Mouse (Mus musculus) heart, embryonic 11.5 days (tissue): Measurements from ENCODE around the gene Edaradd. TPM values are rescaled to one million over a fixed set of nuclear protein-coding genes. Genes with fewer than 3 reads are reported as not detected.

Experiments
- ATAC-seq: fragments of 200-750 bp; cut with Nextera tagmentation; replicated peaks from 2 replicates; pipeline ENCODE4 v1.8.0; 2017; ENCODE audit warnings: moderate library complexity; ENCODE audit not compliant: insufficient number of reproducible peaks, low FRiP score, low TSS enrichment
- H3K27ac ChIP-seq: fragments of 300-500 bp; sonication (generic); 2 replicates; pipeline ENCODE4 v1.5.1; 2014; ENCODE audit warnings: mild to moderate bottlenecking, low read depth, low read length
- H3K27me3 ChIP-seq: fragments of 300-500 bp; sonication (generic); 2 replicates; pipeline ENCODE4 v1.6.1; 2014; ENCODE audit warnings: mild to moderate bottlenecking, low read length, mixed read lengths; ENCODE audit not compliant: control insufficient read depth, insufficient read depth
- H3K36me3 ChIP-seq: fragments of 300-500 bp; sonication (generic); 2 replicates; pipeline ENCODE4 v1.6.1; 2014; ENCODE audit warnings: mild to moderate bottlenecking, low read length, moderate library complexity, mixed read lengths; ENCODE audit not compliant: control insufficient read depth, insufficient read depth
- H3K4me1 ChIP-seq: fragments of 300-500 bp; sonication (generic); 2 replicates; pipeline ENCODE4 v1.6.1; 2014; ENCODE audit warnings: low read length; ENCODE audit not compliant: control insufficient read depth, insufficient read depth
- H3K4me2 ChIP-seq: fragments of 300-500 bp; sonication (generic); 2 replicates; pipeline ENCODE4 v1.6.1; 2014; ENCODE audit warnings: mild to moderate bottlenecking, moderate library complexity
- H3K4me3 ChIP-seq: fragments of 300-500 bp; sonication (generic); 2 replicates; pipeline ENCODE4 v1.5.1; 2014; ENCODE audit warnings: low read depth, low read length
- H3K9ac ChIP-seq: fragments of 300-500 bp; sonication (generic); 2 replicates; pipeline ENCODE4 v1.6.1; 2014; ENCODE audit warnings: mild to moderate bottlenecking, low read depth, low read length, moderate library complexity
- H3K9me3 ChIP-seq: fragments of 300-500 bp; sonication (generic); replicated peaks from 2 replicates; pipeline ENCODE4 v1.6.1; 2016; ENCODE audit warnings: low read length; ENCODE audit not compliant: control insufficient read depth
- WGBS: fragments of 180-500 bp; shearing (Covaris S2); extraction: QIAGEN DNeasy Blood & Tissue Kit; methylation state at CpG from one replicate; pipeline ENCODE4 v1.1.7; 2014; ENCODE audit not compliant: insufficient replicate concordance; 5-methylcytosine and 5-hydroxymethylcytosine counted together
- polyA plus RNA-seq: library from polyadenylated mRNA; unstranded; fragments of >200 nt; fragmentation: Nextera tagmentation; extraction: Ambion mirVana; gene quantifications from 2 replicates; pipeline ENCODE4 v1.2.1, GENCODE M21; 2014

Gene Edaradd
- polyA plus RNA-seq, 1 experiment from 2014 or later = 0.72 TPM

GRCm38 (mm10) chr13:12460881-12461729 is 59.1 kb downstream of the Edaradd start:
- ATAC-seq = peak; percentile 93
- Histone ChIP-seq H3K36me3 (no peaks in the 10 kb centered on the region), H3K4me3 (peak overlapping the region; percentile 85), H3K9ac (peak overlapping the region; percentile 84), H3K4me2 (peak overlapping the region; percentile 71), H3K27me3 (no peaks in the 10 kb centered on the region), H3K4me1 (0 out of 2 replicates have a peak, but pooled peaks cover 2% of the 10 kb centered on the region), H3K27ac (peak overlapping the region; percentile 73), H3K9me3 (no peaks in the 10 kb centered on the region)
- under 1% methylated on average over 59 of the region's 59 CpGs for WGBS

GRCm38 (mm10) chr13:12460443-12460842 is 59.8 kb downstream of the Edaradd start:
- Histone ChIP-seq H3K4me2 (peak overlapping the region; percentile 71), H3K4me3 (peak overlapping the region; percentile 85), H3K9ac (peak overlapping the region; percentile 84), H3K27ac (peak overlapping the region; percentile 73; the same call in 1 of the 2 replicates), H3K4me1 (0 out of 2 replicates have a peak, but pooled peaks cover 2% of the 10 kb centered on the region), H3K36me3 (no peaks in the 10 kb centered on the region), H3K27me3 (no peaks in the 10 kb centered on the region), H3K9me3 (no peaks in the 10 kb centered on the region)
- no peak for ATAC-seq
- 8% methylated on average over 8 of the region's 8 CpGs for WGBS

- 71% methylated on average over 7 of the region's 7 CpGs for WGBS
- Histone ChIP-seq H3K27me3 (no peaks in the 10 kb centered on the region), H3K9me3 (no peaks in the 10 kb centered on the region), H3K9ac (no peak overlapping the region), H3K4me2 (no peak overlapping the region), H3K4me1 (0 out of 2 replicates have a peak, but pooled peaks cover 2% of the 10 kb centered on the region), H3K4me3 (no peak overlapping the region), H3K27ac (no peak overlapping the region), H3K36me3 (no peaks in the 10 kb centered on the region)
- ATAC-seq = no peak
Observed at GRCm38 (mm10) chr13:12456711-12457110, 63.5 kb downstream of the Edaradd start.

DNA sequence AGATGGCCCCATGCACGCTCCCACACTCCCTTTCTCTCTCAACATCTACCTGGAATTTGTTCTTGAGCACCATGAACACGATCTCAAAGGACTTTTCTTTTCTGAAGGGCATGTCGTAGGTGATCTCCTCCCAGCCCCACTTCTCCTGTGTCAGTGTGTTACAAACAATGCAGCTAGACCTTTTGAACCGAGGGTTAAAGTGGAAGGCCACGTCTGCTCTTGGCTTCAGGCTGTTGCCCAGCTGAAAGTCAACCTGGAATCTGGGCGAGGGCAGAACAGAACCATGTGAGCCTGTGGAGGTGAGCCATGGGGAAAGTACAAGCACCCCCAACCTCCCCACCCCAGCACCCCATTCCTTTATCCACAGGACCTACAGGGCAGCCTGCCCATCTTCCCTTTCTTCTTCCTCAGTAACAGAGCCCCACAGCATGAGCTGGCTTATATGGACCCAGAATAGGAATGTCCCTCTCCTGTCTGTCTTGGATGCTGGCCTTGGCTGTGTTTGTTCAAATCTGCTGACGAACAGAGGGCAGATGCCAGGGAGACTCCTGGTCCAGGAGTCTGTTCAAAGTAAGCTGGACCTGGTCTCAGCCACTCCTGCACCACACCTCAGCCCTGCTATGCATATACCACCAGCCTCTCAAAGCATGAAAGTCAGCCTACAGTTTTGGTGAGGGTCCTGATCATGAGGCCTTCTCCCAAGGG is 65.4 kb downstream of the Edaradd start:
- no peaks in the 10 kb centered on the region for H3K9me3 ChIP-seq
- H3K27me3 ChIP-seq = no peaks in the 10 kb centered on the region
- no peak overlapping the region for H3K4me2 ChIP-seq
- 0 out of 2 replicates have a peak, but pooled peaks cover 2% of the 10 kb centered on the region for H3K4me1 ChIP-seq
- 0 out of 2 replicates have a peak, but pooled peaks cover 3% of the 10 kb centered on the region for H3K36me3 ChIP-seq
- H3K27ac ChIP-seq = no peak overlapping the region
- no peak overlapping the region for H3K4me3 ChIP-seq
- H3K9ac ChIP-seq = no peak overlapping the region
- 76% methylated on average over 7 of the region's 7 CpGs for WGBS
- ATAC-seq = no peak

DNA sequence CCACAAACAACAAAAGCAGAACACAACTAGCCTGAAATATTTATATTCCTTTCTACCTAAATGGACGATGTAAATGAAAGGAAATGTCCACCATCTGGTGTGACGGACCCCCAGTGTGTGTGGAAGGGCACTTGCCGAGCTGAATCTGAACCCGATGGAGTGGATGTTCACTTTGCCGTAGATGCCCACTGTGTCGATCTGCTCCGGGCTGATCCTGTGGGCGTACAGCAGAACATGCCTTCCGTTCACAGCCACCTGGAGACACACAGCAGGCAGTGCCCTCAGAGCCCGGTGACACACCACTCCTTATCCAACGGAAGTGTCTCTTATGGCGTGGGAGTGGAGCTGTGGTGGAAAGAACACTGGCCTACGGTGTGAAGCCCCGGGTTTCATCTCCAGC is 67.1 kb downstream of the Edaradd start:
- no peak for ATAC-seq
- Histone ChIP-seq H3K4me3 (no peak overlapping the region), H3K27ac (no peak overlapping the region), H3K4me1 (0 out of 2 replicates have a peak, but pooled peaks cover 2% of the 10 kb centered on the region), H3K9me3 (no peaks in the 10 kb centered on the region), H3K36me3 (0 out of 2 replicates have a peak, but pooled peaks cover 3% of the 10 kb centered on the region), H3K4me2 (no peak overlapping the region), H3K27me3 (no peaks in the 10 kb centered on the region), H3K9ac (no peak overlapping the region)
- 89% methylated on average over 14 of the region's 14 CpGs for WGBS

GRCm38 (mm10) chr13:12442008-12442587 is 78.1 kb downstream of the Edaradd start:
- H3K36me3 ChIP-seq = peaks cover 16% of the 10 kb centered on the region

GRCm38 (mm10) chr13:12440813-12441212 is 79.4 kb downstream of the Edaradd start:
- Histone ChIP-seq H3K27me3 (no peaks in the 10 kb centered on the region), H3K36me3 (peaks cover 18% of the 10 kb centered on the region), H3K4me2 (no peak overlapping the region), H3K4me1 (no peaks in the 10 kb centered on the region), H3K27ac (no peak overlapping the region), H3K4me3 (no peak overlapping the region), H3K9ac (no peak overlapping the region), H3K9me3 (no peaks in the 10 kb centered on the region)
- 85% methylated on average over 6 of the region's 6 CpGs for WGBS
- no peak for ATAC-seq

More at GRCm38 (mm10) chr13:12442008-12442587, 78.1 kb downstream of the Edaradd start:
- Histone ChIP-seq H3K9me3 (no peaks in the 10 kb centered on the region), H3K4me2 (no peak overlapping the region), H3K9ac (no peak overlapping the region), H3K4me1 (no peaks in the 10 kb centered on the region), H3K27me3 (no peaks in the 10 kb centered on the region), H3K4me3 (no peak overlapping the region), H3K27ac (no peak overlapping the region)
- 86% methylated on average over 2 of the region's 2 CpGs for WGBS
- no peak; the same call in 1 of the 2 replicates for ATAC-seq

- no peak overlapping the region for H3K4me2 ChIP-seq
- 94% methylated on average over 3 of the region's 3 CpGs for WGBS
- no peak for ATAC-seq
- H3K4me1 ChIP-seq = no peaks in the 10 kb centered on the region
- H3K9ac ChIP-seq = no peak overlapping the region
- H3K9me3 ChIP-seq = no peaks in the 10 kb centered on the region
- no peak overlapping the region for H3K4me3 ChIP-seq
- H3K27me3 ChIP-seq = no peaks in the 10 kb centered on the region
- no peak overlapping the region for H3K27ac ChIP-seq
- peaks cover 24% of the 10 kb centered on the region for H3K36me3 ChIP-seq
Observed at GRCm38 (mm10) chr13:12439586-12439985, 80.7 kb downstream of the Edaradd start.
